Mouse (Mus musculus): Measurements from ENCODE around the gene Plpp3.
A peak's percentile ranks its signal among the peaks of the same experiment; 100 is the strongest.
"Not testable (repeated sequence)": the region's sequence is repeated elsewhere in the genome, so short reads cannot be mapped to it uniquely, and the experiment has no call there.

Gene Plpp3

DNA sequence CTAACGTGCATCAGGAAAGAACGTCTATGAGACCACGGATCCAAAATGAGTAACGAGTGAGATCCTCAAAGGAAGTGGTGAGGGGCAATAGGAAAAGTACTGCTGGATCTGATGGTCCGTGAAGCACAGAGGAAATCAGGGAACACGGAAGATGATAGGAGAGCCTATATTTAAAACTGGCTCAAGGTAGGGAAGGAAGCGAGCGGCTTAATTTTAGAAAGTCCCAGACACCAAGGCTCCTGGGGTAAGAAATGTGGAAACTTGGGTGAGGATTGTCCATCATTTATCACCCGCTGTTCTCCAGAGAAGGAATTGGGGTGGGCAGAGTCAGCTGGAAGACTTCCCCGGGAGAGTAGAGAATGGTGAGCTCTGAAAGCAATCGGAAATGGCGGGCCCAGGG lies 105.2 kb downstream of the Plpp3 start:
- peak; percentile 40 to 58 for DNase-seq

DNA sequence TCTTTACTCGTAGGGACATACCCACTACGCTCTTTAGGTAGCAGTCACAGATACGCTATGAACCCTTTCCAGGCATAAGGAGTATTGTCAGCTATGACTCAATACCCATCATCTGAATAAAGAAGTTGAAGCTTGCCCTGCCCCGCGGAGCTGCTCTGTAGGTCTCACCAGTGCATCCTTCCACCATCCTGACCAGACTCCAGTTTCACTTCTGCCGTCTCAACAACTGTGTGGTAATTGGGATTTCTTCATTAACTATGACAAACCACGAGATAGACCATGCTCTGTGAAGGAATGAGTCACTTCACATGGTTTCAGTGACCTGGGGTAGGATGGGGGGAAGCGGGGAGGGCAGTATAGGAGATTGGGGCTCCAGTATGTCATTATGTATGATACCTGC lies 106.5 kb downstream of the Plpp3 start:
- no peak for DNase-seq

DNA sequence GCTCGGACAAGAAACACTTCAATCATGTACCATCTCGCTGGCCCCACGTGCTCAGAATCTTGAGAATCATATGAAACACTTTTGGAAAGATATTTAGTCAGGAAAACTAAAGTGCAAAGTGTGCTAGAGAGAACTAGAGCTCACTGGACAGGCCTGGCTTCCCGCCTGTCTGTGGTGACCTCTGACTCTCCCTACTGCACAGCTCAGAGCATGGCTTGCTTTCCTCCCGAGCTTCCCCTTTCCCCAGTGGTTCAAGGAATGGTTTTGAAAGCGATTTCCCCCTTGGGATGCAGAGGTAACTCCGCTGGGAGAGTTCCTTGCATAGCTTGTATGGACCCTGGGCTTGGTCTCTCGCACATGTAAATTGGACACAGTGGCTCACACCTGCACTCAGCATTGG lies 107.9 kb downstream of the Plpp3 start:
- DNase-seq: no peak

DNA sequence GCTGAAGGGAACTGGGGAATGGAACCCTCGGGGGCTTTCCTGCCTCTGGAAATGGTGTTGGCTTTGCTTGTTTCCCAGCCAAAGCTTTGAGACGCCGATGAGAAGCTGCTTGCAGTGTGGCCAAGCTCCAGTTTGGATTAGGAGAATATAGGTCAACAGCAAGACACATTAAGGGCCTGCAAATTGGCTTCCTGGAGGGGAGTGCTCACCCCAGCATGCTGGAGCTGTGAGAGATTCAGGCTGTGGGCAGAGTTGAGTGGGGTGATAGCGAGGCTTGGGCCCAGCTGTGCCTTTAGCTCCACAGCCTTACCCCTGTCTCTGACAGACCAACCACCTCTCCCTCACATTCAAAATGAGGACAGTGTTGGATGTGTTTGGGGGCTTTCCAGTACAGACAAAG lies 108.5 kb downstream of the Plpp3 start:
- no peak for DNase-seq

DNA sequence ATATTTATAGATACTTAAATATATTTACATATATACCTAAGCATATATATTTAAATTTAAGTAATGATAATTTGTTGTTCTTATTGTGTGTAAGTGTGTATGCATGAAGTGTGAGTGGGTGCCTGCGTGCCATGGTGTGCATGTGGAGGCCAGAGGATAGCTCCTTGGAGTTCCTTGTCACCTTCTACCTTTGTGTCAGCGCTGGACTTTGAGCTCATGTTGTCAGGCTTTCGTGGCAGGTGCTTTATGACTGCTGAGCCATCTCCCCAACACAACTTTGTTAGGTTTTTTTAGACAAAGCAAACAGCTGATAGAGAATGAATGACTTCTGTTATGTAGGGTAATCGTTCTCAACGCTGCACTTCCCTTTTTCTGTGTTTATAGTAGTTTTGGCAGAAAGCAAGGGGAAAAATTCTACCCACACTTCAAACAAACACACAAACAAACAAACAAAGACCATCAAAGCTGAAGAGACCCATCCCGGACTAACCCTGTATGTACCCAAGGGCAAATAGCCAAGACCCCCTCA lies 111.1 kb downstream of the Plpp3 start:
- DNase-seq: no peak

DNA sequence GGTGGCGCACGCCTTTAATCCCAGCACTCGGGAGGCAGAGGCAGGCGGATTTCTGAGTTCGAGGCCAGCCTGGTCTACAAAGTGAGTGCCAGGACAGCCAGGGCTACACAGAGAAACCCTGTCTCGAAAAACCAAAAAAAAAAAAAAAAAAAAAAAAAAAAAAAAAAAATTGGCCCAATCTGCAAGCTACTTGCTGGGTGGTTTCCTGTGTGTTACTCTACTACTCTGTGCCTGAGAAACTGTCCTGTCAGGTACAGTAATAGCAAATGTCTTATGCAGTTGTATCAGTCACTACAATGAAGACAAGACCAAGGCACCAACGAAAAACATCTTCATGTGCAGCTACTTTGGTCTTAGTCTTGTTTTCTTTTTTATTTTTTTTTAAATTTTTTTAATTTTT lies 112.3 kb downstream of the Plpp3 start:
- not testable (repeated sequence) for DNase-seq

DNA sequence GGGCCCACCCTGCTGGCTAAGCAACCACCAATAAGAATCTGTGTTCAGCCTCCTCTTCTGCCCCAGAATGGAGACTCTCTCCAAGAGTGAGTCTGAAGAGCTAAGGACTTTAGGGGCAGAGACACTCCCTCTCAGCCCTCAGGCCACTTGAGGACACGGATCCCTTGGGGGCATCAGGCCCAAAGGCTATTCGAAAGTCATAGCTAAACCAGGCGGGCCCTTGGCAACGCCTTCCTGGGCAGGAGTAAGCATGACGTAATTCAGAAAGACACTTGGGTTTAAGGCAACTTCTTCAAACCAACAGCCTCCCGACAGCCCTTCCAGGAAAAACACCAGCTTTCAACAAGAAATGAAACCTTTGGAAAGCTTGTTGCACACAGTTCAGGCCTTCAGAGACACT lies 114.0 kb downstream of the Plpp3 start:
- peak in 1 of 2 experiments; percentile 47 for DNase-seq

DNA sequence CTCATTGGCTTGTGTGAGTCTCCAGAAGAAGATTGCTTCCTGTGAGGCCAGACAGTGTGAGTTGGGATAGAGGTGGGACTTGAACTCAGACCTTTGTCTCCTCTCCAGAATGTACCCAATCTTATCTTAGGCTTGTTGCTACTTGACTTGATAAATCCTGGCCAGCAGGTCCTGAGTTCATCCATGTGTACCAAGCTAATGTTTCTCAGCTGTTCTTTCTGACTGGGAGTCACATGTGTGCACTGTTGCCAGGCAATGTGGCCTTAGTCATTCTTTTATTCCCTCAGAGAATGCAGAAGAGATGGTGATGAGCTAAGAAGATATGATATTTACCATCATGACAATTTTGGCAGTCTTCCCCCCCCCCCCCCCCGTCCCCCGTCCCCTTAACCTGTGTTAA lies 115.9 kb downstream of the Plpp3 start:
- DNase-seq: no peak

DNA sequence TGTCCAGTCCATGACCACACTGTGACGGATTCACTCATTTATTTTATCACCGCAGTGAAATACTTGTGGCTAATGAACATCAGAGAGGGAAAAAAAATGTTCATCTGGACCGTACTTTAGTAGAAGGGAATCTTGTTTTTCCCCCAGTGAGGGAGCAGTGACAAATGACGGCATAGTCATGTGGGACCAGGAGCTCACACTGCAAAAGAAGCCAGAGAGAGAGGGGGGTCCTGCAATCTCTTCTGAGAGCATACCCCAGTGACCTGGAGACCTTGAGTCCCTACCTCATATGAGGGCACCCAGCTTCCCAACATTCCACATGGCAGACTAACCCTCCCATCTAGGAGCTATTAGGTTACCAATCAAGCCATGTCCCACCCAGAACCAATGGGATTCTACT lies 116.3 kb downstream of the Plpp3 start:
- no peak for DNase-seq

DNA sequence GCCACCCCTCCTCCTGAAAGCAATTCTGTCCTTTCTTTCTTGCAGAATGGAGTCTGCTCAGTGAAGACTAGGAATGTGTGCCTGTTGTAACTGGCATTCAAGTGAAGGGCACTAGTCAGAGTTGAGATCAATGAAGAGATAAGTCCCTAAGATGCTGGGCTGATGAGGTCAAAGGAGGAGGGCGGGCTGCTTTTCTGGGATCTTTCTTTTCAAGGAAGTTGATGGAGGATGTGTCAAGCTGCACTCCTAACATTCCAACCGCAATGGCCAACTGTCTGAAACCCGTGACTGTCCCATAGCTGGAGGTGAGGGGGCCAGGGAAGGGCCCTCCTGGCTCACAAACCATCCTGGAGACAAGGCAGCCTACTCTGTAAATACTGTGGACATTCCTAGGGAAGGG lies 118.5 kb downstream of the Plpp3 start:
- peak in 1 of 2 experiments; percentile 43 for DNase-seq

DNA sequence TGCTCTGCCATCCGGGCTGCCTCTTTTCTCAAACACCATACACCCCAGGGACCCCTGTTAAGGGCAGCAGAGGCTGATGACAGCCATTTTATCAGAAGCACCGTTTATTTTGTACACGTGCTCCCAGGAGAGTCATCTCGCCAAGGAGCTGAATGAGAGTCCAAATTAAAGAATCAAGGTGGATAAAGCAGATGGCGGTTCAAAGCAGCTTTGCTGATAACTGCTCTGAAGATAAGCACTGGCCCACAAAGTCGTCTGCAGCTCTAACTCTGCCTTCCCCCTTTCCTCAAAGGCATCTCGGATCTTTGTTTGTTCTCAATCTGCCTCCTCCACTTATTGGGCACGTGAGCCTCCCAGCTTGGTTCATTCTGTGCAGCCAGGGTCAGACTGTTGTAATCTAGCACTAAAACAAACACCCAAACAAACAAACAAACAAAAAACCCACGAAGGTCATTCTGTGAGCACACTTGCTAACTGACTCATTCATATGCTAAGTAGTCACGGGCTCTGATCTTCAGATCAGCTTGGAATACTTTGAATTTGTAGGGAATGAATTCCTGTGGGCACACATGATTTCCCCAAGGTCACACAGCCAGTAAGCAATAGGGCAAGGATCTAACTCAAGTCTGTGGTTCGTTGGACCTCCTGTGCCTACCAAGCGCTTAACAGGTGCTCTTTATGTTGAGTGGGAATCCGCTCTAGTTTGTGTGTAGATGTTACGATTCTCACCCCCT lies 119.1 kb downstream of the Plpp3 start:
- no peak for DNase-seq

DNA sequence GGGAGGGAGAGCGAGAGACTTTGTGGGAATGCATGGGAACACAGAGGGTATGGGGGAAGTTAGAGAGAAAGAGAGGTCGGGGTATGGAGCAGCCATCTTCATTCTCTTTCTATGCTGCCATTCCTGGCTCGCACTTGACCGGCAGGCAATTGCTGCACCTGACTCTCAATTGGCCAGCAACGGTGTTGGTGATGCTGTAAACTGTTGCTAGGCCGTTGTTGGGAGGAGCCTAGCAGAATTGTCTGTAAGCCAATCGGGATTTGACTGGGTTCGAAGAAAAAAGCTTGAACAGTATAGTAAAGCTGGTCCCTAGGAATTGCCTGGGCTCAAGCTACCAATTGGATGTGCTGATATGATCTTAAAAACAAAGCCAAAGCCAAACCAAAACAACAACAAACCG lies 121.0 kb downstream of the Plpp3 start:
- no peak for DNase-seq

DNA sequence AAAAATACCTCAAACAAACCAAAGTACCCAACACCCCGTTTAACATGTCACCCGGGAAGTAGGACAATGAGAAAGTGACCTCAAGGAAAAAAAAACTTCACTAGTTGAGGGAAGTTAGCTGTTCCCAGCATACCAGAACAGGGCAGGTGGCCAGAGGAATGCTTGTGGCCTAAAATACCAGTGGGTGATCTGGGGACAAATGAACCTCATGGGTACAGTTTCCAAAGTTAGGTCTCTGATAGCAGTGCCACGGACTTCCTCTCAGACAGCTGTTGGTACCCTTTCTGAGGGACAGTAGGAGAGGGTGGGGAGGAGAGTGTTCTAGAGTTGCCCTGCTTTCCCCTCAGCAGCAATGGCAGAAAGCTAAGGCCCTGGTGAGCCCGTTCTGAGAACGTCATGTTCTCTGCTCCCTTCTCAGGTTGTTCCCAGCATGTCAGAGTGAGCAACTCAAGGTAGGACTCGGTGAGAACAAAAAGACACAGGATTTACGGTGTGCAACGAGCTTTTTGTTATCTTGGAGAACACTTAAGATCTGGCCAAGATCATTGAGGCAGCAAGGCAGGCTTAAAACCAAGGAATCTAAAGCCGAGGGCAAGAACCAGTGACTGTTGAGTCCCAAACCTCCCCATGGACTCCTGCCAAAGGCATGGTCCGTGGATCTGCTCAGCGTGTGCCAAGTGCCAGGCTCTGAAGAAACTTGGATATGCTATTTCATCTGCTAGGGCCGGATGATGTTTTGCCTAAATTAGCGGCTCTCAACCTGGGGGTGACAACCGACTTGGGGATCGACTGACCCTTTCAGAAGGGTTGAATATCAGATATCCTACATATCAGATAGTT lies 121.6 kb downstream of the Plpp3 start:
- DNase-seq: peak; percentile 75 to 85

DNA sequence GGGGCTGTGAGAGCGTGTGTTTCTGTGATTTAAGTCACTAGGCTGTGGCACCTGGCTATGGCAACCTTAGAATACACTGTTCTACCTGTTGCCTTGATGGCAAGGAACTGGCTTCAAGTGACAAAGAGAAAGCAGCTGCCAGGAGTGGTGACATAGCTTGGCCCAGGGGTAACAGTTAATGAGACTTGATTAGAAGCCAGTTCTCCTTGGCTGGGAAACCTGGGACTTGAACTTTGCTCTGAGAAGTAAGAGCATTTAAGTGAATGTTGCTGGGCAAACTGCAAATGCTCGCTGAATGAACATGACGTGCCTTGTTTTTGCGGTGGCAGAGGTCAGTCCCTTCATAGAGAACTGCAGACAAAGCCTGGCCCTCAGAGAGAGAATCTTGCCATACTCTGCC lies 122.7 kb downstream of the Plpp3 start:
- DNase-seq: peak; percentile 62 to 85

DNA sequence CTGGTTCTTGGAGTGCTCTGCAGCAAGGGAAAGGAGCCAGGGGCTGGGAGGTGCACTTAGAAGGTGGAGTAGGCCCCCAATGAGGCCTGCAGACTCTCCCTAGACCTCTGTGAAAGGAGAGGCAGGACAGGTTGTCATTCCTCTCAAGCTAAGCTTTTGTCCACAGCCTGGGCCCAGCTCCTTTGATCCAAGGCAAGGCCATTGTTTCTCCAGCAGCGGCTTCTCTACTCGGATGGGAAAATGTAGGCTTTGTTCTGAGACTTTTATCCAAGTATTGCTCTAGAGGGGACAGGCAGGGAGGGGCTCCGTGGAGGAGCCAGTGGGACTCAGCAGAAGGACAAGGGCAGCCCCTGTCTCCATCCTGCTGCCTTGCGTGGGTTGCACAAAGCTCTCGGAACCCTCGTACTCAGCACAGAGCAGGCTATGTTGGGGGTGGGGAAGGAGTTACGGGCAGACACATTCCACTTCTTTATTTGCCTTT lies 124.6 kb downstream of the Plpp3 start:
- DNase-seq: no peak
